Mouse (Mus musculus) Patski (cell line): ENCODE data around the gene Il16. TPM values are rescaled to one million over a fixed set of nuclear protein-coding genes. Genes with fewer than 3 reads are reported as not detected.
"Not testable (repeated sequence)": the region's sequence is repeated elsewhere in the genome, so short reads cannot be mapped to it uniquely, and the experiment has no call there.

Source experiments
- ATAC-seq: fragments of 100-300 bp; one replicate; pipeline ENCODE4 v1.8.0; 2021
- CTCF ChIA-PET: fragments of 350-600 bp; sonication (Branson Sonifier 250); formaldehyde crosslinking; loops from one replicate; lab custom pipeline; 2022; ENCODE audit warnings: inconsistent platforms; lab: Charles Lee
- POLR2A ChIA-PET: fragments of 350-600 bp; sonication (Branson Sonifier 250); formaldehyde crosslinking; loops from one replicate; lab custom pipeline; 2022; ENCODE audit warnings: antibody characterized with exemption, inconsistent platforms; lab: Charles Lee
- DNase-seq: peaks from one replicate; pipeline ENCODE4 v3.0.0-alpha.2; 2011; ENCODE audit warnings: low read depth, low spot score
- H3K27me3 ChIP-seq: fragments of 371-371 bp; one replicate; pipeline ENCODE4 v1.5.1; 2021
- CTCF ChIP-seq: fragments of 100-300 bp; IDR thresholded peaks from one replicate; pipeline ENCODE4 v1.5.1; 2021
- in situ Hi-C: fragments of 300-500 bp; cut with MboI; formaldehyde crosslinking; loops from 3 replicates; pipeline ENCODE4 v1.11.1; 2018; ENCODE audit warnings: low pct_unique_long_range_greater_than_20kb, mixed read lengths
- polyA plus RNA-seq: library from polyadenylated mRNA; unstranded; gene quantifications from one replicate; pipeline ENCODE4 v1.2.3, GENCODE M21; 2021

Il16 gene
- polyA plus RNA-seq, 1 experiment from 2014 or later, result 0.05 TPM

GRCm38 (mm10) chr7:83723954-83724353, 21.6 kb downstream of the Il16 start:
- ChIA-PET CTCF (no interaction called here), POLR2A (no interaction called here)
- in situ Hi-C loops, result no loop called here
- no peaks in the 10 kb centered on the region for H3K27me3 ChIP-seq
- ATAC-seq, result no peak
- DNase-seq, result no peak
- TF ChIP-seq CTCF, result no peak

DNA sequence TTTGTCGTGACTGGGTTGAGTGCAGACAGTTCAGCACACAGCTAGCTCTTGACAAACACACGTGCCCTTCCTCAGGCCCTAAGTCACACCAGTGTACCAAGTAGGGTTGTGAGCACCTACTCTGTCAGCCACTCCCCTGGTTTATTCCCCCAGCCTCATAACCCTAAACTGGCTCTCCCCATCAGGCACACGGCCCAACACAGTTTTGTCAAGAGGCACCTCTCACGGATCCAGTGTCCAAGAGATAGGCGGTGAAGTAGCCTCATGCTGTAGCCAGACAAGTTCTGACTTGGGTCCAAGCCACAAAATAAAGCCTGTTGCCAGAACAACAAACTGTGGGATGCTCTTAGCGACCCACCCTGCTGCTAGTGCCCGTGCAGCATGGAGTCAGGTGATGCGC, 22.3 kb downstream of the Il16 start:
- no peak for DNase-seq
- in situ Hi-C loops, result no loop called here
- H3K27me3 ChIP-seq, result no peaks in the 10 kb centered on the region
- POLR2A ChIA-PET, result no interaction called here
- CTCF ChIA-PET, result interaction anchor here (1.5 kb wide), 1 partner anchor 10 kb away, joined by 3 read pairs; no protein-coding TSS in a partner anchor
- TF ChIP-seq CTCF, result no peak
- no peak for ATAC-seq

GRCm38 (mm10) chr7:83722485-83722884, 23.0 kb downstream of the Il16 start:
- no peak for DNase-seq
- no peak for ATAC-seq
- no peak for TF ChIP-seq CTCF
- ChIA-PET CTCF (interaction anchor here (1.5 kb wide), 1 partner anchor 9 kb away, joined by 3 read pairs; no protein-coding TSS in a partner anchor), POLR2A (no interaction called here)
- in situ Hi-C loops, result no loop called here
- H3K27me3 ChIP-seq, result no peaks in the 10 kb centered on the region

DNA sequence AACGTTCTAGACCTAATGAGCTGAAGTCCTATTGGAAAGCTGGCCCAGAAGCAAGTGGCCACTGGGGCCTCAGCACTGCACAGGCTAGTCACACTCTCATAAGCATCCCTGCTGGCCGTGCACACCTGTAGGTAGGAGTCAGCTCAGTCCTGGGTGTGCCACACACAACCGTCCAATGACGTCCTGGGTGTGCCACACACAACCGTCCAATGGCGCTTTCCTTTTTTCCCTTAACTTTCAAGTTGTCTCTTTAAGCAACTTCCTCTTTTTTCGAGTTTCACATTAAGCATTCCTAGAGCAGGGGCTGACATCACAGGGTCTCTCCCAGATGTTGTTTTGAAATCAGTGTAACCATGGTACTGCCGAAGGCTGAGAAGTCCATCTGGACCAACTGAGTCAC, 25.3 kb downstream of the Il16 start:
- CTCF ChIA-PET, result interaction anchor here (1.4 kb wide), 1 partner anchor 9 kb away, joined by 3 read pairs; no protein-coding TSS in a partner anchor
- POLR2A ChIA-PET, result interaction anchor here (0.7 kb wide), 1 partner anchor 33 kb away, joined by 5 read pairs; no protein-coding TSS in a partner anchor

DNA sequence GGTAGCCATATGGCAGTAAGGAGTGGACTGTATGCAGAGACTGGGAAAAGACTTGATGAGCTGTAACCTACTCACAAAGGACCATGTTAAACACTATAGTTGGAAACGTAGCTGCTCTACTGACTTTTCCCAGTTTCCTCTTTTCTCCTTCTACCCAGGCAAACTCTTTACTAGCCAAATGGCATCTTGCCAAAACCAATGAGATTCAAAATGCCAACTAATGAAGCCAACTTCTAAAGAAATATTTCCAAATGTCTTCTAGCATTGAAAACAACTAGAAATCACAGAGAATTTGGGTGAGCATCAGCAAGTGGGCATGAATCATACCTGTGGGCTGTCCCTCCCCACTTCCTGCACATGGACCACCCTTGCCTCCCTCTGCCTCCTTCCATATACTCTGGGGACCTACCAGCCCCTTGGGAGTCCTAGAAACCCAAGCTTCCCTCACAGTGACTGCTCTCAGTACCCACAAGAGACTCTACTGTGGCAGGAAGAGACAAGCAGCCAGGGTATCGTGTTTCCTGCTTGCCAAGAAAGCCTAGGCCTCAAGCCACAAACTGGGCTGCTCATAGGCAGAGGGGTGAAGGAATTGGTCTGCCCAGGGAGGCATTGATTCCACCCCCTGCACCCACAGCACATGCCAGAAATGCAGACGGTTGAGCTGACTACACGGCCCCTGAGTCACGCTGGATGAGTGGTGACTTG, 28.4 kb downstream of the Il16 start:
- peak; percentile 82 for ATAC-seq

More for the DNA sequence above, 25.3 kb downstream of the Il16 start:
- in situ Hi-C loops, result no loop called here
- DNase-seq (no peak), ATAC-seq (no peak)
- TF ChIP-seq CTCF, result no peak
- H3K27me3 ChIP-seq, result no peaks in the 10 kb centered on the region

GRCm38 (mm10) chr7:83713639-83714038, 31.9 kb downstream of the Il16 start:
- in situ Hi-C loops, result no loop called here
- H3K27me3 ChIP-seq, result no peaks in the 10 kb centered on the region
- ATAC-seq, result no peak
- TF ChIP-seq CTCF, result no peak
- ChIA-PET CTCF (interaction anchor here (0.8 to 1.2 kb wide), 3 partner anchors 9 to 16 kb away, joined by 3 read pairs; no protein-coding TSS in a partner anchor), POLR2A (no interaction called here)
- DNase-seq, result no peak

More for the DNA sequence above, 28.4 kb downstream of the Il16 start:
- POLR2A ChIA-PET, result interaction anchor here (0.9 kb wide), 1 partner anchor 93 kb away, joined by 3 read pairs; no protein-coding TSS in a partner anchor
- in situ Hi-C loops, result no loop called here
- no peaks in the 10 kb centered on the region for H3K27me3 ChIP-seq
- DNase-seq, result peak; percentile 49
- CTCF ChIA-PET, result interaction anchor here (1.2 to 1.7 kb wide), 2 partner anchors 20 to 57 kb away, joined by 4 read pairs; no protein-coding TSS in a partner anchor
- no peak for TF ChIP-seq CTCF

DNA sequence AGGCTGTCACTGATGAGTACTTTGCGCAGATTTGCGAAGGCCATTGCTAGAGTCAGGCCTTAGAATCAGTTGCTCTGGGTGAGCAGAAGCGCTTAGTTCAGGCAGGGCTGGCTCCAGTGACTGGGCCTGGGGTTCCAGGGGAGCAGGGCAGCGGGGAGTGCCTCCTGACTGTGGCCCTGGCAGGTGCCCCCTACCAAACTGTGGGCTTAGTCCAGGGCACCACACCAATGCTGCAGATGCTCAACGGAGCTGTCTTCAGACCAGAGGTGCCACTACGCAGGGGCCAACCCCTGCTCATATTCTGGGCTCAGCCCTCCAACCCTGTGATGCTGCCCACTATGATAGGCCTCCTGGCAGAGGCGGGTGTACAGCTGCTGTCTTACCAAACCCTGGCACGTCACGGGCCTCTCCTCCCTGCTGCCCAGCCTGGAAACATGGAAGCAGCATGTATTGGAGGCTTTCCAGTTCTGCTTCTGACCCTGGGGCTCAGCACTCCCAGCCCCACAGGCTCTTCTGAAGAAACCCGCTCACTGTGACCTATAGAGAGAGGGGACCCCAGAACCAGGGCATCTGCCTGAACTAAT, 33.8 kb downstream of the Il16 start:
- CTCF ChIA-PET, POLR2A ChIA-PET, in situ Hi-C loops, DNase-seq, H3K27me3 ChIP-seq, ATAC-seq: not testable (repeated sequence)

GRCm38 (mm10) chr7:83703046-83703775, 42.3 kb downstream of the Il16 start:
- CTCF ChIA-PET, result interaction anchor here (1.6 kb wide), 1 partner anchor 34 kb away, joined by 3 read pairs; no protein-coding TSS in a partner anchor

GRCm38 (mm10) chr7:83699066-83699745, 46.3 kb downstream of the Il16 start:
- DNase-seq (no peak), ATAC-seq (no peak)
- no peak for TF ChIP-seq CTCF
- CTCF ChIA-PET, result interaction anchor here (1.3 to 1.6 kb wide), 2 partner anchors 16 to 24 kb away, joined by 3 read pairs; no protein-coding TSS in a partner anchor
- H3K27me3 ChIP-seq, result no peaks in the 10 kb centered on the region
- POLR2A ChIA-PET, result no interaction called here
- in situ Hi-C loops, result no loop called here

More at GRCm38 (mm10) chr7:83703046-83703775, 42.3 kb downstream of the Il16 start:
- in situ Hi-C loops, result no loop called here
- no peak for TF ChIP-seq CTCF
- no peak for DNase-seq
- POLR2A ChIA-PET, result no interaction called here
- H3K27me3 ChIP-seq, result peaks cover 3% of the 10 kb centered on the region
- no peak for ATAC-seq
